Mouse (Mus musculus) bone marrow macrophage, adult 2 months (primary cell): ENCODE data around the gene Mknk2. TPM values are rescaled to one million over a fixed set of nuclear protein-coding genes. Genes with fewer than 3 reads are reported as not detected.
A peak's percentile ranks its signal among the peaks of the same experiment; 100 is the strongest.

Experiments used
- H3K27ac ChIP-seq: 2 replicates; pipeline ENCODE4 v1.5.1; 2012; ENCODE audit warnings: low read depth, low read length; ENCODE audit not compliant: insufficient read depth
- H3K4me1 ChIP-seq: 2 replicates; pipeline ENCODE4 v1.6.1; 2012; ENCODE audit warnings: low read length; ENCODE audit not compliant: control insufficient read depth, insufficient read depth
- H3K4me3 ChIP-seq: 2 replicates; pipeline ENCODE4 v1.5.1; 2012; ENCODE audit warnings: mild to moderate bottlenecking, low read length, moderate library complexity; ENCODE audit not compliant: insufficient read depth
- CTCF ChIP-seq: IDR thresholded peaks from 2 replicates; pipeline ENCODE4 v1.5.1; 2012; ENCODE audit warnings: low read depth, mild to moderate bottlenecking, low read length, moderate library complexity
- POLR2A ChIP-seq: IDR thresholded peaks from 2 replicates; pipeline ENCODE4 v1.6.1; 2012; ENCODE audit warnings: mild to moderate bottlenecking, low read depth, low read length, borderline replicate concordance
- polyA plus RNA-seq: library from polyadenylated mRNA; stranded (reverse); fragments of >200 nt; gene quantifications from 2 replicates; pipeline ENCODE4 v1.2.4, GENCODE M21; 2012; ENCODE audit not compliant: missing spikeins, insufficient read depth, insufficient read length

Gene Mknk2
- 107 and 117 TPM in 2 replicates for polyA plus RNA-seq

- H3K4me1 ChIP-seq, result peaks cover 41% of the 10 kb centered on the region
- peak within 1 kb of the TSS; percentile 76 for H3K4me3 ChIP-seq
- peak within 1 kb of the TSS; percentile 99 for H3K27ac ChIP-seq
- no peak for TF ChIP-seq POLR2A
- no peak for TF ChIP-seq CTCF
Measured at GRCm38 (mm10) chr10:80677942-80678436, at the start of gene Mknk2. Mknk2 (minus strand) TSS chr10:80678112.

DNA sequence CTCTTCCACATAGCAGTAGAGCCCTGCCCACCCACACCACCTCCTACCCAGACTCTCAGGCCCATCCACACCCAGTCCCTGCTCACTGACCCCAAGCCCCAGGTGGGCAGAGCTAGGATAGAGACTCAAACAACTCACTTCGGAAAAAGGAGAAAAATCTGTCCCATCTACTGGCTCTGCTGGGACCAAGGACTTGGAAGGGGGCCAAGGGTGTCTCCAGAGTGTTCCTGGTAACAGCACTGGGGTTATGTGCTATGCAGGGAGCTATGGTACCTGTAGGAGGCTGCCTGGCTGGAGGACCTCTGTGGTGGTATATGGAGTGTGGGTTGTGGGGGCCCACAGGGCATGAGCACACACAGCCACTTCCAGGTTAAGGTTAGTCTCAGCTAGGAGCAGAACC lies 39.4 kb upstream of the Mknk2 start:
- TF ChIP-seq CTCF (no peak), POLR2A (no peak)
- Histone ChIP-seq H3K4me1 (no peaks in the 10 kb centered on the region), H3K27ac (no peak overlapping the region), H3K4me3 (no peak overlapping the region)

GRCm38 (mm10) chr10:80710834-80711233 lies 32.9 kb upstream of the Mknk2 start:
- Histone ChIP-seq H3K4me1 (no peaks in the 10 kb centered on the region), H3K27ac (no peak overlapping the region), H3K4me3 (no peak overlapping the region)
- TF ChIP-seq POLR2A (no peak), CTCF (no peak)

DNA sequence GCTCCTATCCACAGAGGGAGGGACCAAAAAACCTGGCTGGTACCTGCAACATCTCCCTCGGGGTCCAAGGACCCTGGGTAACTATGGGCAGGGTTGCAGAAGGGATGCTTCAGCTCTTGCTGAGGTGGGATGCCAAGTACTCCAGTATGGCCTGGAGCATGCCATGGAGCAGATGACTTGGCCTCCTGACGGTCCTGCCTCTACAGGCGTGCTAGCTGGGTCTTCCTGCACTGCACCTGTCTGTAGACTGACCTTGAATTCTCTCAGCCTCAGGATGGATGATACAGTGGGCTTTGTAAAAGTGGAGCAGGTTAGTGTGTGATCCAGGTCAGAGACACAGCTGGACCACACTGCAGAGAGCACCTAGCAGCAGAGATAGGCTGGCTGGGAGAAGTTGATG lies 27.6 kb upstream of the Mknk2 start:
- Histone ChIP-seq H3K4me3 (no peak overlapping the region), H3K27ac (no peak overlapping the region), H3K4me1 (peaks cover 8% of the 10 kb centered on the region)
- TF ChIP-seq POLR2A, result no peak
- no peak for TF ChIP-seq CTCF

DNA sequence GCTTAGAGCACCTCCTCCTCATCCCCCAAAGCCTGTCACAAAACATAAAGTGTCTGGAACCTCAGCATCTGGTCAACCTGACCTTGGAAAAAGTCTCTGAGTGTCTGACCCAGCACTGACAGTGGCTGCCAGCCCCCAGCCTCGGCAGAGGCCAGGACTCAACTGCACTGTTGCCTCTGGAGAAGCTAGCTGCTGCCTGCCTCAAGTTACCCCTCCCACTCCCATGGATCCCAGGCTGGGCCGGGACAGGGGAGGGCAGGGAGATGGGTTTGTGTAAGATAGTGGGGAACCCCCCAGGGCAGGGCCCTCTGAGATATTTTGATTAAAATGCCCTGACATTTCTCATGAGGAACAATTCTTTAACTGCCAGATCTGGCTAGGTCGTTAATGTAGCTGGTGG lies 27.1 kb upstream of the Mknk2 start:
- Histone ChIP-seq H3K4me1 (peaks cover 10% of the 10 kb centered on the region), H3K27ac (no peak overlapping the region), H3K4me3 (no peak overlapping the region)
- TF ChIP-seq POLR2A (no peak), CTCF (no peak)

GRCm38 (mm10) chr10:80704418-80704817 lies 26.5 kb upstream of the Mknk2 start:
- TF ChIP-seq CTCF (no peak), POLR2A (no peak)
- no peak overlapping the region for H3K4me3 ChIP-seq
- H3K27ac ChIP-seq, result no peak overlapping the region
- H3K4me1 ChIP-seq, result peaks cover 13% of the 10 kb centered on the region

- TF ChIP-seq POLR2A (no peak), CTCF (no peak)
- H3K4me3 ChIP-seq, result peak overlapping the region; percentile 71; the same call in 1 of the 2 replicates
- H3K4me1 ChIP-seq, result peaks cover 15% of the 10 kb centered on the region
- no peak overlapping the region for H3K27ac ChIP-seq
Measured at GRCm38 (mm10) chr10:80703643-80704042, 25.7 kb upstream of the Mknk2 start.

DNA sequence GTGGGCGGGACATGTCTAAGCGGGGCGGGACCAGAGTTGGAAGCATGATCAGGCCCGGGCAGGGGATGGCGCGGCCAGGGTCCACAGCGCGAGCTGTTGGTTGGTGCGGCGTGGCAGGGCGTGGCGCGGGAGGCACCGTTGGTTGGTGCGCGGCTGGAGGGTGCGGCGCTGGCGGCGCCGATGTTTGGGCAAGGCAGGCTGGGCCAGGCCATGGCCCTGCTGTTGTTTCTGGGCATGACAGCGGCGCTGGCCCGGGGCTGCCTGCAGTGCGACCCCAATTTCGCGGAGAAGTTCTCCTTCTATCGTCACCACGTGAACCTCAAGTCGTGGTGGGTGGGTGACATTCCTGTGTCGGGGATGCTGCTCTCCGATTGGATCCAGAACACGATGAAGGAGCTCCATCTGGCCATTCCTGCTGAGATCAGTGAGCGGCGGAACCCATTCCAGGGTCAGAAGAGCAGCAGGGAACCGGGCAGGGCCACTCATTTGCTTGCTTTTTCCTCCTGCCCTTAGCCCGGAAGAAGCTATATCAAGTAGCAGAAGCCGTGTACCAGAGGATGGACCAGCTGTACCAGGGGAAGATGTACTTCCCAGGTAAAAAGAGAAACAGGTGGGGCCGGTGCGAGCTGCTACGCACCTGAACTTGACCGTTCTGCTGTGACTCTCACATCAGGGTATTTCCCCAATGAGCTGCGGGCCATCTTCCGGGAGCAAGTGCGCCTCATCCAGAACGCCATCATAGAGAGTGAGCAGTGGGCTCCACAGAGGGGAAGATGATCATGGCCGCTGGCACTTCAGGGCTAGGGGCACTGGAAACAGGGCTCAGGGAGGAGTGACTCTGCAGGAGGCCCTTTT lies 24.9 kb upstream of the Mknk2 start:
- Histone ChIP-seq H3K27ac (peak overlapping the region; percentile 55), H3K4me1 (peaks cover 23% of the 10 kb centered on the region), H3K4me3 (peak overlapping the region; percentile 71)
- TF ChIP-seq CTCF (no peak), POLR2A (no peak)

DNA sequence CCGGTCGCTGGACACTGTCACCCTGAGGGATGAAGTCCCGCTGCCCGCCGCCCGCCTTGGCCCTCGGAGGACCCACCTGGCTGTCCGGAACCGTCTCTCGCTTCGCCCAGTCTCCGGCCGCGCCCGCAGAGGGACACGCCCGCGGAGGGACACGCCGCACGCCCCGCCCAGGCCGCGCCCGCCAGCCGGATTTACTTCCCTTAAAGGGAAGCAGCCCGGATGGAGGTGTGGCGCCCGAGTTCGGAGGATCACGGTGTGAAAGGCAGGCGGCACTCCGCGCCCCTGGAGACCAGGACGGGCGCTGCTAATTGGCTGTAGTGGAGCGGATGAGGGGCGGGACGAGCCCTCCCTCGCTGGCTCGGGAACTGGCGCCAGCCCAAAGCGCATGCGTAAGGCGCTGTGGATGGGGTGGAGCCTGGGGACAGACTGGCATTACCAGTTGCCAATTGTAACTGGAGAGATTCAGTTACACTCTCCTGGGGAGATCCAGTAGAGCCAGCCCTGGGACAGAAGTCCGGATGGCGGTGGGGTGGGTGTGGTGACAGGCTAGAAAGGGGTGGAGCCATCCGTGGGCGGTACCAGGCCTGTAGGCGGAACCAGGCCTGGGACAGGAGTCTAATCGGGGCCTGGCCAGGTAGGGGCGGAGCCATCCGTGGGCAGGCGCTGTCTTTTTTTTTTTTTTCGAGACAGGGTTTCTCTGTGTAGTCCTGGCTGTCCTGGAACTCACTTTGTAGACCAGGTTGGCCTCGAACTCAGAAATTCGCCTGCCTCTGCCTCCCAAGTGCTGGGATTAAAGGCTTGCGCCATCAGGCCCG lies 24.0 kb upstream of the Mknk2 start, which contains the start of the genes Mob3a and Izumo4:
Mob3a (minus strand) TSS at position 257 of the 815 bp plus-strand sequence.
Izumo4 (plus strand) TSS at position 464 of the 815 bp plus-strand sequence.
- H3K27ac ChIP-seq, result peak within 1 kb of the TSS; percentile 55
- peak within 1 kb of the TSS; percentile 71 for H3K4me3 ChIP-seq
- H3K4me1 ChIP-seq, result peaks cover 29% of the 10 kb centered on the region
- TF ChIP-seq CTCF (no peak), POLR2A (0 out of 2 replicates have a peak, but pooled peaks have one; percentile 5)

DNA sequence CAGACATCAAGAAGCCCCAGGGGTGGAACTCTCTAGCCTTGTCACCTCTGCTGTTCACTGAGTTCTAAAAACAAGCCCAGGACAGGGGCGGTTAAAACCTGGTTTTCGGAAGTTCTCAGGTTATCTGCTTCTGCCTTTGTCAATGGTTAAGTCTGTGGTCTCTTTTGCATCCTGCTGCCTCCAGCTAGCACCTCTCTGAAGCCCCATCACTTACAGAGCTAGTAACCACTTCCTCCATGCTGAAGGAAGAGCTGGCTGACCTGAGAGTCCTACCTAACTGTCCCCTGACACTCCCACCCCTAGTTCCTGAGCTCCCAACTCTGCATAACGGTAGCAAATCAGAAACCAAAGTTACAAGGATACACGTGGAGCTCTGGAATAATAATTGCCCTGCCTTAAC lies 22.8 kb upstream of the Mknk2 start:
- TF ChIP-seq CTCF (no peak), POLR2A (no peak)
- H3K27ac ChIP-seq, result peak overlapping the region; percentile 53
- H3K4me1 ChIP-seq, result peaks cover 40% of the 10 kb centered on the region
- H3K4me3 ChIP-seq, result peak overlapping the region; percentile 66
